Mouse (Mus musculus) lung, adult 2 months (tissue): Measurements from ENCODE around the gene A630001G21Rik.

Experiments
- CTCF ChIP-seq: fragments of 200-500 bp; IDR thresholded peaks from 2 replicates; pipeline ENCODE4 v1.5.1; 2011; ENCODE audit warnings: mild to moderate bottlenecking, low read length, control low read depth; ENCODE audit not compliant: insufficient read depth
- POLR2A ChIP-seq: fragments of 200-500 bp; IDR thresholded peaks from 2 replicates; pipeline ENCODE4 v1.6.1; 2011; ENCODE audit warnings: low read depth, mild to moderate bottlenecking, control low read depth, low read length, borderline replicate concordance; ENCODE audit errors: extremely low read depth

GRCm38 (mm10) chr1:85739819-85740218, 38.6 kb downstream of the A630001G21Rik start:
- TF ChIP-seq CTCF (no peak), POLR2A (no peak)
